Mouse (Mus musculus): ENCODE data around the gene Rs1. TPM values are rescaled to one million over a fixed set of nuclear protein-coding genes. Genes with fewer than 3 reads are reported as not detected.
"Not testable (repeated sequence)": the region's sequence is repeated elsewhere in the genome, so short reads cannot be mapped to it uniquely, and the experiment has no call there.

Rs1 gene
- polyA plus RNA-seq (2012; ENCODE audit: insufficient read depth, insufficient read length, low replicate concordance, missing spikeins) = not detected in 2 replicates

GRCm38 (mm10) chrX:160767713-160768112 is at the start of gene Rs1:
Gene Rs1 (plus strand): TSS chrX:160768013.
- 90% methylated on average over 2 of the region's 2 CpGs for WGBS
- no peak within 1 kb of the TSS for H3K4me3 ChIP-seq (ENCODE audit: insufficient read depth, low read depth, low read length)
- H3K4me1 ChIP-seq (ENCODE audit: control insufficient read depth, insufficient read depth, low read length) = no peaks in the 10 kb centered on the region
- no peak for TF ChIP-seq POLR2A (IDR thresholded peaks at IDR 0.05; ENCODE audit: insufficient read depth, low read depth, low read length)
- no peak for TF ChIP-seq CTCF (IDR thresholded peaks at IDR 0.05; ENCODE audit: insufficient read depth, low read depth, low read length)
- H3K27ac ChIP-seq (ENCODE audit: insufficient read depth, low read depth, low read length) = no peak within 1 kb of the TSS

- 65% methylated on average over 5 of the region's 5 CpGs for WGBS
- H3K4me3 ChIP-seq (ENCODE audit: insufficient read depth, low read depth, low read length) = no peak within 1 kb of the TSS
- H3K27ac ChIP-seq (ENCODE audit: insufficient read depth, low read depth, low read length) = no peak within 1 kb of the TSS
- H3K4me1 ChIP-seq (ENCODE audit: control insufficient read depth, insufficient read depth, low read length) = no peaks in the 10 kb centered on the region
- TF ChIP-seq POLR2A (IDR thresholded peaks at IDR 0.05; ENCODE audit: insufficient read depth, low read depth, low read length) = no peak
- no peak for TF ChIP-seq CTCF (IDR thresholded peaks at IDR 0.05; ENCODE audit: insufficient read depth, low read depth, low read length)
These were observed 32.2 kb upstream of the Rs1 start, which contains the start of gene Ppef1 for GRCm38 (mm10) chrX:160735650-160736049. Gene Ppef1 (minus strand): TSS chrX:160735765.

GRCm38 (mm10) chrX:160745399-160745798 is 22.4 kb upstream of the Rs1 start:
- 96% methylated on average over 1 of the region's 1 CpGs for WGBS
- Histone ChIP-seq H3K4me1 (ENCODE audit: control insufficient read depth, insufficient read depth, low read length) (no peaks in the 10 kb centered on the region), H3K4me3 (ENCODE audit: insufficient read depth, low read depth, low read length) (no peak overlapping the region), H3K27ac (ENCODE audit: insufficient read depth, low read depth, low read length) (no peak overlapping the region)
- TF ChIP-seq CTCF (IDR thresholded peaks at IDR 0.05; ENCODE audit: insufficient read depth, low read depth, low read length) = no peak
- TF ChIP-seq POLR2A (IDR thresholded peaks at IDR 0.05; ENCODE audit: insufficient read depth, low read depth, low read length) = no peak

GRCm38 (mm10) chrX:160748653-160749052 is 19.2 kb upstream of the Rs1 start:
- WGBS = 81% methylated on average over 1 of the region's 1 CpGs
- Histone ChIP-seq H3K4me3 (ENCODE audit: insufficient read depth, low read depth, low read length) (no peak overlapping the region), H3K27ac (ENCODE audit: insufficient read depth, low read depth, low read length) (no peak overlapping the region), H3K4me1 (ENCODE audit: control insufficient read depth, insufficient read depth, low read length) (no peaks in the 10 kb centered on the region)
- TF ChIP-seq POLR2A (IDR thresholded peaks at IDR 0.05; ENCODE audit: insufficient read depth, low read depth, low read length) = no peak
- TF ChIP-seq CTCF (IDR thresholded peaks at IDR 0.05; ENCODE audit: insufficient read depth, low read depth, low read length) = no peak

GRCm38 (mm10) chrX:160750808-160751207 is 17.0 kb upstream of the Rs1 start:
- H3K4me1 ChIP-seq (ENCODE audit: control insufficient read depth, insufficient read depth, low read length) = no peaks in the 10 kb centered on the region
- no peak overlapping the region for H3K4me3 ChIP-seq (ENCODE audit: insufficient read depth, low read depth, low read length)
- whole genome bisulfite sequencing = 98% methylated on average over 8 of the region's 8 CpGs
- TF ChIP-seq CTCF (IDR thresholded peaks at IDR 0.05; ENCODE audit: insufficient read depth, low read depth, low read length) (no peak), POLR2A (IDR thresholded peaks at IDR 0.05; ENCODE audit: insufficient read depth, low read depth, low read length) (no peak)
- no peak overlapping the region for H3K27ac ChIP-seq (ENCODE audit: insufficient read depth, low read depth, low read length)

- no peaks in the 10 kb centered on the region for H3K4me1 ChIP-seq (ENCODE audit: control insufficient read depth, insufficient read depth, low read length)
- 27% methylated on average over 30 of the region's 30 CpGs for WGBS
- no peak overlapping the region for H3K27ac ChIP-seq (ENCODE audit: insufficient read depth, low read depth, low read length)
- H3K4me3 ChIP-seq (ENCODE audit: insufficient read depth, low read depth, low read length) = peak overlapping the region; percentile 56
- no peak for TF ChIP-seq CTCF (IDR thresholded peaks at IDR 0.05; ENCODE audit: insufficient read depth, low read depth, low read length)
- TF ChIP-seq POLR2A (IDR thresholded peaks at IDR 0.05; ENCODE audit: insufficient read depth, low read depth, low read length) = no peak
These were observed 2.2 kb upstream of the Rs1 start for GRCm38 (mm10) chrX:160765389-160766232.

- Histone ChIP-seq H3K27ac (ENCODE audit: insufficient read depth, low read depth, low read length) (no peak overlapping the region), H3K4me1 (ENCODE audit: control insufficient read depth, insufficient read depth, low read length) (no peaks in the 10 kb centered on the region), H3K4me3 (ENCODE audit: insufficient read depth, low read depth, low read length) (peak overlapping the region; percentile 51)
- WGBS = 26% methylated on average over 15 of the region's 15 CpGs
- TF ChIP-seq CTCF (IDR thresholded peaks at IDR 0.05; ENCODE audit: insufficient read depth, low read depth, low read length) = no peak
- TF ChIP-seq POLR2A (IDR thresholded peaks at IDR 0.05; ENCODE audit: insufficient read depth, low read depth, low read length) = no peak
These were observed 1.6 kb upstream of the Rs1 start for GRCm38 (mm10) chrX:160766233-160766616.

GRCm38 (mm10) chrX:160769622-160770021 is 1.8 kb downstream of the Rs1 start:
- not testable (repeated sequence) for H3K27ac ChIP-seq (ENCODE audit: insufficient read depth, low read depth, low read length); H3K4me1 ChIP-seq (ENCODE audit: control insufficient read depth, insufficient read depth, low read length); H3K4me3 ChIP-seq (ENCODE audit: insufficient read depth, low read depth, low read length)
- 92% methylated on average over 5 of the region's 5 CpGs for WGBS

GRCm38 (mm10) chrX:160773033-160773432 is 5.2 kb downstream of the Rs1 start:
- 28% methylated on average over 1 of the region's 1 CpGs for WGBS
- no peak overlapping the region for H3K27ac ChIP-seq (ENCODE audit: insufficient read depth, low read depth, low read length)
- H3K4me3 ChIP-seq (ENCODE audit: insufficient read depth, low read depth, low read length) = no peak overlapping the region

More at GRCm38 (mm10) chrX:160773033-160773432, 5.2 kb downstream of the Rs1 start:
- peaks cover 2% of the 10 kb centered on the region; the same call in 1 of the 2 replicates for H3K4me1 ChIP-seq (ENCODE audit: control insufficient read depth, insufficient read depth, low read length)
- no peak for TF ChIP-seq POLR2A (IDR thresholded peaks at IDR 0.05; ENCODE audit: insufficient read depth, low read depth, low read length)
- no peak for TF ChIP-seq CTCF (IDR thresholded peaks at IDR 0.05; ENCODE audit: insufficient read depth, low read depth, low read length)

Measured in olfactory bulb, adult 2 months (tissue).